Mouse (Mus musculus) megakaryocyte, embryonic 14.5 days (primary cell): ENCODE measurements around the gene Ehmt1.

Experiments
- FLI1 ChIP-seq: IDR thresholded peaks from 2 replicates; pipeline ENCODE4 v1.6.1; 2012; ENCODE audit warnings: low read length, inconsistent platforms, mixed read lengths
- GATA1 ChIP-seq: IDR thresholded peaks from 3 replicates; pipeline ENCODE4 v1.6.1; 2012; ENCODE audit warnings: mixed read lengths, low read length, inconsistent platforms, borderline replicate concordance

- TF ChIP-seq GATA1 (no peak), FLI1 (no peak)
These were observed 72.9 kb downstream of the Ehmt1 start for GRCm38 (mm10) chr2:24846557-24846956.
